In the genomic region with DNA sequence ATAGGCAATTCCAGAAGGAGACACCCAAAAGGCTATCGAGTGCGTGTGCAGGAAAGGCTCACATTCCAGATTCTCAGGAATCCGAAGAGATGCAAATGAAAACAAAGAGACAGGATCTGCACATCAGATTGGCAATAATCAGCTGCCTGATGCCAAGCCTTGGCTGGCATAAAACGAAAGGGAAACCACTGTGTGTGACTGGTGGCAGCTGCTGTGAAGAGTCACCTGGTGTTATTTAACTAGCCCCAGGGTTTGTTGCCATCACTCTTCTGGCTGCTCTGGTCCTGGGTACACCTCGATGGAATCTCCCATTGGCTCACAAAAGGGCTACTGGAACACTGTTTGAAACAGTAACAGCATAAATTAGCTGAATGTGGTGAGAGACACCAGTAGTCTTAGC, we compare ENCODE assay signal across 22 mouse cellular contexts. TPM values are rescaled to one million over a fixed set of nuclear protein-coding genes. Genes with fewer than 3 reads are reported as not detected.
A peak's percentile ranks its signal among the peaks of the same experiment; 100 is the strongest.
DNase-seq lines count a peak whose midpoint lies in the region; ATAC-seq and TF ChIP-seq lines count a peak whose summit lies in the region.
"Had no signal": no experiment of that assay in that cellular context is flagged by ENCODE, and none has a peak within 500 bp of the region (broad histone marks: within the 10 kb centered on the region; RNA-seq: fewer than 3 reads in every experiment).

No protein-coding gene starts in this region.

- no peak for TF ChIP-seq RAD21 in MEL (IDR thresholded peaks at IDR 0.05; ENCODE audit: low read depth, low read length)

- peak overlapping the region; percentile 52 for H3K9ac ChIP-seq in MEL (ENCODE audit: control insufficient read depth, low read depth, low read length, poor library complexity, severe bottlenecking)
- no peak overlapping the region for H3K9ac ChIP-seq in liver, postnatal 0 days (replicated peaks)
- no peak overlapping the region for H3K9ac ChIP-seq in kidney, embryonic 16.5 days (replicated peaks; ENCODE audit: low read length)
- H3K9ac ChIP-seq: hindbrain, embryonic 15.5 days; limb, embryonic 13.5 days; lung, embryonic 15.5 days had no signal

- no peaks in the 10 kb centered on the region for H3K9me3 ChIP-seq in MEL (replicated peaks; ENCODE audit: insufficient read depth, low read length)
- no peaks in the 10 kb centered on the region for H3K9me3 ChIP-seq in liver, postnatal 0 days (ENCODE audit: low read length)
- H3K9me3 ChIP-seq in kidney, embryonic 16.5 days (ENCODE audit: low read length), result no peaks in the 10 kb centered on the region
- H3K9me3 ChIP-seq: hindbrain, embryonic 15.5 days; limb, embryonic 13.5 days; lung, embryonic 15.5 days had no signal

- WGBS in liver, postnatal 0 days (ENCODE audit: insufficient replicate concordance), result 56% methylated on average over 5 of the region's 5 CpGs
- 57% methylated on average over 5 of the region's 5 CpGs for WGBS in kidney, embryonic 16.5 days

- peaks cover 0 to 50% of the 10 kb centered on the region in 2 experiments; a peak in 2 of 4 replicates for H3K36me3 ChIP-seq in MEL (ENCODE audit: control insufficient read depth in 1 of 2, insufficient read depth in 2 of 2, low read length in 2 of 2)
- H3K36me3 ChIP-seq in liver, postnatal 0 days (replicated peaks; ENCODE audit: insufficient read depth, low read length), result no peaks in the 10 kb centered on the region
- H3K36me3 ChIP-seq in kidney, embryonic 16.5 days (ENCODE audit: insufficient read depth, low read length), result no peaks in the 10 kb centered on the region
- H3K36me3 ChIP-seq: hindbrain, embryonic 15.5 days; limb, embryonic 13.5 days; lung, embryonic 15.5 days had no signal

- no peak for TF ChIP-seq EP300 in MEL (IDR thresholded peaks at IDR 0.05; ENCODE audit: low read depth in 1 of 2, low read length in 2 of 2)
- TF ChIP-seq EP300 in liver, postnatal 0 days (IDR thresholded peaks at IDR 0.05; ENCODE audit: low read depth), result no peak

- no peak for TF ChIP-seq POLR2A in MEL (IDR thresholded peaks at IDR 0.05; ENCODE audit: control insufficient read depth in 1 of 2, insufficient read depth in 1 of 2, low read depth in 1 of 2, low read length in 2 of 2, poor library complexity in 1 of 2)

- ATAC-seq in hematopoietic stem cell, adult 5-6 weeks (replicated peaks in 1 of 2; ENCODE audit: insufficient read depth in 1 of 2, low FRiP score in 2 of 2, low TSS enrichment in 1 of 2, low read depth in 1 of 2, poor library complexity in 2 of 2, severe bottlenecking in 2 of 2), result peak; percentile 37 to 62; a peak in 3 of 4 replicates
- ATAC-seq in liver, postnatal 0 days, result peak; percentile 49
- no peak for ATAC-seq in kidney, embryonic 16.5 days (ENCODE audit: low FRiP score, low TSS enrichment)
- ATAC-seq: intestine, embryonic 16.5 days had no signal

- no peaks in the 10 kb centered on the region for H3K27me3 ChIP-seq in MEL (ENCODE audit: control insufficient read depth in 1 of 2, insufficient read depth in 2 of 2, low read length in 2 of 2)
- no peaks in the 10 kb centered on the region; the same call in 1 of the 2 replicates for H3K27me3 ChIP-seq in liver, postnatal 0 days (ENCODE audit: insufficient read depth, low read length)
- no peaks in the 10 kb centered on the region for H3K27me3 ChIP-seq in kidney, embryonic 16.5 days (ENCODE audit: insufficient read depth, low read length)
- H3K27me3 ChIP-seq: CH12.LX; hindbrain, embryonic 15.5 days; limb, embryonic 13.5 days; lung, embryonic 15.5 days had no signal

- DNase-seq in adrenal gland, postnatal 14 days, result peak; percentile 13
- DNase-seq in adrenal gland, postnatal 25 days, result no peak
- no peak for DNase-seq in MEL (ENCODE audit: low read depth, low spot score)
- no peak for DNase-seq in liver, postnatal 0 days
- DNase-seq in left cerebral cortex, adult 8-10 months (ENCODE audit: low spot score in 2 of 2), result no peak
- DNase-seq in thymus, postnatal 14 days, result no peak
- DNase-seq: embryo, embryonic 11 days; gastrocnemius, postnatal 10 days; heart, adult 2 months; heart, postnatal 36 days; lung, postnatal 4 days; right cerebral cortex, postnatal 4 days; thymus, postnatal 36 days had no signal

- no peak for TF ChIP-seq CTCF in MEL (IDR thresholded peaks at IDR 0.05 in 2 of 3, conservative IDR thresholded peaks at IDR 0.05 in 1 of 3; ENCODE audit: control insufficient read depth in 1 of 3, insufficient read depth in 1 of 3, low read depth in 2 of 3, low read length in 3 of 3, poor library complexity in 1 of 3, severe bottlenecking in 1 of 3)
- no peak for TF ChIP-seq CTCF in liver, postnatal 0 days (IDR thresholded peaks at IDR 0.05; ENCODE audit: low read depth)

- H3K4me3 ChIP-seq in MEL (ENCODE audit: control insufficient read depth in 1 of 2, insufficient read depth in 1 of 2, low read depth in 2 of 2, low read length in 2 of 2), result peak overlapping the region; percentile 33 to 34
- H3K4me3 ChIP-seq in liver, postnatal 0 days (ENCODE audit: low read depth, low read length), result no peak overlapping the region
- no peak overlapping the region for H3K4me3 ChIP-seq in kidney, embryonic 16.5 days (ENCODE audit: low read length)
- H3K4me3 ChIP-seq: heart, adult 2 months; hindbrain, embryonic 15.5 days; limb, embryonic 13.5 days; lung, embryonic 15.5 days had no signal

- peaks cover 19 to 61% of the 10 kb centered on the region in 2 experiments for H3K4me1 ChIP-seq in MEL (ENCODE audit: control insufficient read depth in 1 of 2, insufficient read depth in 2 of 2, low read length in 2 of 2)
- H3K4me1 ChIP-seq in liver, postnatal 0 days (ENCODE audit: insufficient read depth), result no peaks in the 10 kb centered on the region
- H3K4me1 ChIP-seq in kidney, embryonic 16.5 days (ENCODE audit: insufficient read depth, low read length), result no peaks in the 10 kb centered on the region
- H3K4me1 ChIP-seq: hindbrain, embryonic 15.5 days; limb, embryonic 13.5 days; lung, embryonic 15.5 days had no signal

- H3K4me2 ChIP-seq in liver, postnatal 0 days (ENCODE audit: low read depth, low read length), result peak overlapping the region; percentile 27
- no peak overlapping the region for H3K4me2 ChIP-seq in kidney, embryonic 16.5 days (replicated peaks; ENCODE audit: low read depth, low read length)
- H3K4me2 ChIP-seq: hindbrain, embryonic 15.5 days; limb, embryonic 13.5 days; lung, embryonic 15.5 days; midbrain, embryonic 11.5 days had no signal

- H3K79me2 ChIP-seq in MEL (ENCODE audit: control insufficient read depth, insufficient read depth, low read length, poor library complexity), result no peaks in the 10 kb centered on the region

- peak overlapping the region; percentile 98 for H3K27ac ChIP-seq in MEL (ENCODE audit: control insufficient read depth, low read depth, low read length)
- peak overlapping the region; percentile 61 for H3K27ac ChIP-seq in liver, postnatal 0 days (ENCODE audit: low read depth)
- H3K27ac ChIP-seq in kidney, embryonic 16.5 days (ENCODE audit: low read length), result no peak overlapping the region
- H3K27ac ChIP-seq: heart, adult 2 months; hindbrain, embryonic 15.5 days; limb, embryonic 13.5 days; lung, embryonic 15.5 days; stomach, postnatal 0 days had no signal

TF ChIP-seq in MEL, 35 proteins besides CTCF, POLR2A, EP300 and RAD21:
- TF ChIP-seq ETS1 (IDR thresholded peaks at IDR 0.05; ENCODE audit: low read depth, low read length), result peak; percentile 66; the same call in 1 of the 2 replicates
- no peak for TF ChIP-seq CHD2 (IDR thresholded peaks at IDR 0.05; ENCODE audit: low read length)

RNA-seq across cellular contexts. Expression of gene Hmgb3, which starts 11.0 kb away (rescaled TPM):
- total RNA-seq in adrenal gland, postnatal 14 days (2021), result 151 and 154 TPM in 2 replicates
- 175 and 193 TPM in 2 replicates for total RNA-seq in adrenal gland, postnatal 25 days (2021)
- 110 and 127 TPM in 2 replicates for total RNA-seq in MEL (2012; rRNA removed)
- polyA plus RNA-seq in MEL (2012; ENCODE audit: insufficient read depth in 1 of 2, insufficient read length in 2 of 2, low read depth in 1 of 2, low replicate concordance in 2 of 2, missing spikeins in 1 of 2), result 100 to 1,000 TPM in 1 of 2 experiments, not detected in 1; 181 TPM
- 175 and 301 TPM in 2 replicates for total RNA-seq in hematopoietic stem cell, adult 5-6 weeks (2017)
- polyA plus RNA-seq in liver, postnatal 0 days (2015; fragmentation: Nextera tagmentation; extraction: Ambion mirVana), result 80.3 and 91.7 TPM in 2 replicates
- 10 to 100 TPM; 33.4 to 46.0 (median 44.5) TPM for total RNA-seq in left cerebral cortex, adult 8-10 months (2022)
- polyA plus RNA-seq in kidney, embryonic 16.5 days (2015; fragmentation: Nextera tagmentation; extraction: Ambion mirVana), result 337 and 350 TPM in 2 replicates

RNA-seq across cellular contexts. Expression of gene Cd99l2, which starts 52.1 kb away (rescaled TPM):
- total RNA-seq in adrenal gland, postnatal 14 days (2021), result 55.5 and 58.6 TPM in 2 replicates
- total RNA-seq in adrenal gland, postnatal 25 days (2021), result 72.9 and 80.4 TPM in 2 replicates
- total RNA-seq in MEL (2012; rRNA removed), result 7.7 and 7.9 TPM in 2 replicates
- polyA plus RNA-seq in MEL (2012; ENCODE audit: insufficient read depth in 1 of 2, insufficient read length in 2 of 2, low read depth in 1 of 2, low replicate concordance in 2 of 2, missing spikeins in 1 of 2), result 10 to 100 TPM in 1 of 2 experiments, not detected in 1; 12.0 TPM
- total RNA-seq in hematopoietic stem cell, adult 5-6 weeks (2017), result 14.0 and 14.3 TPM in 2 replicates
- polyA plus RNA-seq in liver, postnatal 0 days (2015; fragmentation: Nextera tagmentation; extraction: Ambion mirVana), result 5.7 and 6.2 TPM in 2 replicates
- total RNA-seq in left cerebral cortex, adult 8-10 months (2022), result 10 to 100 TPM; 69.5 to 74.9 (median 71.7) TPM
- 35.9 and 36.1 TPM in 2 replicates for polyA plus RNA-seq in kidney, embryonic 16.5 days (2015; fragmentation: Nextera tagmentation; extraction: Ambion mirVana)

Comparison
In these comparisons a context has a peak if more than half of its experiments do, and no peak if none do; other contexts are left out.
1. H3K4me3 ChIP-seq: peak in MEL (2 of 2); none in liver, postnatal 0 days (single experiment) and kidney, embryonic 16.5 days (single experiment).